Mouse (Mus musculus) CH12.LX (cell line): ENCODE data around the gene Fam229a. TPM values are rescaled to one million over a fixed set of nuclear protein-coding genes. Genes with fewer than 3 reads are reported as not detected.
"Not testable (repeated sequence)": the region's sequence is repeated elsewhere in the genome, so short reads cannot be mapped to it uniquely, and the experiment has no call there.

ENCODE experiments used
- DNase-seq: peaks from one replicate; pipeline ENCODE4 v3.0.0-alpha.2; 2013; ENCODE audit errors: extremely low read depth
- H3K27ac ChIP-seq: 2 replicates; pipeline ENCODE4 v1.5.1; 2012; ENCODE audit warnings: low read depth, mild to moderate bottlenecking, control low read depth, moderate library complexity; ENCODE audit not compliant: insufficient read depth
- H3K27me3 ChIP-seq: replicated peaks from 2 replicates; pipeline ENCODE3; 2012; ENCODE audit warnings: inconsistent platforms
- H3K36me3 ChIP-seq, 2 experiments: replicated peaks in 1 of 2; 2 replicates each; pipeline versions ENCODE3 to v1.6.1; 2012; ENCODE audit warnings: inconsistent platforms in 1 of 2, low read length in 1 of 2, mild to moderate bottlenecking in 1 of 2, mixed read lengths in 1 of 2, moderate library complexity in 1 of 2; ENCODE audit not compliant: control insufficient read depth in 1 of 2, insufficient read depth in 1 of 2
- H3K4me1 ChIP-seq, 2 experiments: 2 replicates each; pipeline ENCODE4 v1.6.1; 2012; ENCODE audit warnings: inconsistent platforms in 1 of 2, moderate library complexity in 1 of 2; ENCODE audit not compliant: insufficient read depth in 2 of 2, control insufficient read depth in 1 of 2
- H3K4me2 ChIP-seq: 2 replicates; pipeline ENCODE4 v1.6.1; 2012; ENCODE audit warnings: low read depth, mild to moderate bottlenecking, control low read depth; ENCODE audit not compliant: poor library complexity, insufficient read depth, severe bottlenecking
- H3K4me3 ChIP-seq, 3 experiments: fragments of 150-350 bp in 1 of 3; sonication (generic) in 1 of 3; replicated peaks in 1 of 3; 2 replicates each; pipeline versions ENCODE3 to v1.5.1; 2011 to 2012; ENCODE audit warnings: low read depth in 2 of 3, low read length in 2 of 3, mild to moderate bottlenecking in 2 of 3, moderate library complexity in 2 of 3, control low read depth in 1 of 3, improper control_type of control experiment in 1 of 3, inconsistent platforms in 1 of 3, mixed read lengths in 1 of 3; ENCODE audit not compliant: poor library complexity in 1 of 3
- H3K79me2 ChIP-seq: replicated peaks from 2 replicates; pipeline ENCODE4 v1.6.1; 2012; ENCODE audit warnings: mild to moderate bottlenecking, moderate library complexity; ENCODE audit not compliant: control insufficient read depth, poor library complexity, insufficient read depth, severe bottlenecking; ENCODE audit errors: extremely low read depth
- H3K9ac ChIP-seq: 2 replicates; pipeline ENCODE4 v1.6.1; 2012; ENCODE audit warnings: low read depth, mild to moderate bottlenecking, control low read depth, moderate library complexity; ENCODE audit not compliant: insufficient read depth
- H3K9me3 ChIP-seq: replicated peaks from 2 replicates; pipeline ENCODE3; 2012; ENCODE audit warnings: low read length, inconsistent platforms, mixed read lengths
- E2F4 ChIP-seq: IDR thresholded peaks from 2 replicates; pipeline ENCODE4 v1.6.1; 2011; ENCODE audit warnings: low read depth, low read length, improper control_type of control experiment; ENCODE audit not compliant: insufficient replicate concordance
- ETS1 ChIP-seq: conservative IDR thresholded peaks from 2 replicates; pipeline ENCODE4 v1.6.1; 2012; ENCODE audit warnings: low read depth, mild to moderate bottlenecking, inconsistent platforms, low read length, improper control_type of control experiment, moderate library complexity
- GABPA ChIP-seq: IDR thresholded peaks from 2 replicates; pipeline ENCODE4 v1.6.1; 2012; ENCODE audit warnings: low read depth, low read length, improper control_type of control experiment, inconsistent platforms; ENCODE audit not compliant: insufficient replicate concordance
- HCFC1 ChIP-seq: IDR thresholded peaks from 2 replicates; pipeline ENCODE4 v1.6.1; 2012; ENCODE audit warnings: low read depth, mild to moderate bottlenecking, inconsistent platforms, low read length, improper control_type of control experiment
- IRF4 ChIP-seq: IDR thresholded peaks from 2 replicates; pipeline ENCODE4 v1.6.1; 2014; ENCODE audit warnings: low read depth, mild to moderate bottlenecking, inconsistent platforms, low read length, improper control_type of control experiment
- KAT2A ChIP-seq: IDR thresholded peaks from 2 replicates; pipeline ENCODE4 v1.6.1; 2012; ENCODE audit warnings: low read length, improper control_type of control experiment, inconsistent platforms; ENCODE audit not compliant: insufficient replicate concordance
- MAZ ChIP-seq: IDR thresholded peaks from 2 replicates; pipeline ENCODE4 v1.6.1; 2012; ENCODE audit warnings: low read depth, mild to moderate bottlenecking, inconsistent platforms, low read length, improper control_type of control experiment, moderate library complexity
- MXI1 ChIP-seq: IDR thresholded peaks from 2 replicates; pipeline ENCODE4 v1.6.1; 2011; ENCODE audit warnings: mild to moderate bottlenecking, low read depth, low read length, improper control_type of control experiment
- NRF1 ChIP-seq: IDR thresholded peaks from 2 replicates; pipeline ENCODE4 v1.6.1; 2014; ENCODE audit warnings: low read depth, mild to moderate bottlenecking, inconsistent platforms, low read length, improper control_type of control experiment, moderate library complexity
- PAX5 ChIP-seq: IDR thresholded peaks from 2 replicates; pipeline ENCODE4 v1.6.1; 2012; ENCODE audit warnings: low read length, inconsistent platforms, mixed read lengths
- RCOR1 ChIP-seq: conservative IDR thresholded peaks from 2 replicates; pipeline ENCODE4 v1.6.1; 2012; ENCODE audit warnings: low read depth, mild to moderate bottlenecking, inconsistent platforms, low read length, improper control_type of control experiment
- SIN3A ChIP-seq: IDR thresholded peaks from 2 replicates; pipeline ENCODE4 v1.6.1; 2012; ENCODE audit warnings: low read length, improper control_type of control experiment, inconsistent platforms
- USF2 ChIP-seq: conservative IDR thresholded peaks from 2 replicates; pipeline ENCODE4 v1.6.1; 2011; ENCODE audit warnings: low read depth, low read length, improper control_type of control experiment
- ZMIZ1 ChIP-seq: IDR thresholded peaks from 2 replicates; pipeline ENCODE4 v1.6.1; 2012; ENCODE audit warnings: low read depth, mild to moderate bottlenecking, inconsistent platforms, low read length, improper control_type of control experiment
- ZNF384 ChIP-seq: IDR thresholded peaks from 2 replicates; pipeline ENCODE4 v1.6.1; 2012; ENCODE audit warnings: low read depth, low read length, improper control_type of control experiment, inconsistent platforms
- dilution Hi-C: fragments of 300-500 bp; cut with MboI; formaldehyde crosslinking; loops from 2 replicates; pipeline ENCODE4 v1.14.3; 2020; ENCODE audit warnings: low sequenced_read_pairs; ENCODE audit not compliant: extremely low pct_unique_long_range_greater_than_20kb, extremely low pct_ligation_motif_present
- in situ Hi-C: fragments of 300-500 bp; cut with MboI; formaldehyde crosslinking; loops from 3 replicates; pipeline ENCODE4 v1.14.3; 2019; ENCODE audit warnings: low sequenced_read_pairs, low pct_ligation_motif_present, low pct_unique_long_range_greater_than_20kb, mixed read lengths
- polyA plus RNA-seq: library from polyadenylated mRNA; unstranded; fragments of >175 nt; gene quantifications from 2 replicates; pipeline ENCODE4 v1.2.1, GENCODE M21; 2012; ENCODE audit warnings: low read depth; ENCODE audit not compliant: insufficient read length
- total RNA-seq, 2 experiments: library from RNA; depleted of rRNA; stranded (reverse); fragments of 300-350 nt in 1 of 2; fragments of >200 nt in 1 of 2; gene quantifications; 2 replicates each; pipeline ENCODE4 v1.2.3; 2012 to 2014

Gene Fam229a
- total and polyA plus RNA-seq, 3 experiments, result not detected

GRCm38 (mm10) chr4:129456126-129456525 is 34.9 kb upstream of the Fam229a start:
- Histone ChIP-seq H3K27ac (no peak overlapping the region), H3K9ac (no peak overlapping the region), H3K36me3 (no peaks in the 10 kb centered on the region), H3K4me1 (peaks cover 3 to 18% of the 10 kb centered on the region in 2 experiments), H3K79me2 (no peaks in the 10 kb centered on the region), H3K9me3 (no peaks in the 10 kb centered on the region), H3K27me3 (no peaks in the 10 kb centered on the region), H3K4me2 (no peak overlapping the region), H3K4me3 (no peak overlapping the region)
- dilution Hi-C loops, result no loop called here
- DNase-seq, result no peak
- TF ChIP-seq GABPA (no peak), MXI1 (no peak), SIN3A (no peak), HCFC1 (no peak), KAT2A (no peak), E2F4 (no peak), PAX5 (no peak), ZNF384 (no peak), ZMIZ1 (no peak), NRF1 (no peak), USF2 (no peak), ETS1 (no peak), RCOR1 (no peak), MAZ (no peak), IRF4 (no peak)
- in situ Hi-C loops, result loop anchor here (5.0 to 10.0 kb wide), 3 partner anchors 104 to 321 kb away; partner anchors contain the start of gene Fndc5

- H3K9me3 ChIP-seq, H3K4me3 ChIP-seq, H3K79me2 ChIP-seq, H3K4me2 ChIP-seq, H3K36me3 ChIP-seq, H3K9ac ChIP-seq, H3K27ac ChIP-seq, dilution Hi-C loops, H3K27me3 ChIP-seq, DNase-seq: not testable (repeated sequence)
- H3K4me1 ChIP-seq, result peaks cover 3 to 21% of the 10 kb centered on the region in 2 experiments
- in situ Hi-C loops, result loop anchor here (5.0 to 10.0 kb wide), 3 partner anchors 105 to 323 kb away; partner anchors contain the start of gene Fndc5
These were observed 33.7 kb upstream of the Fam229a start for GRCm38 (mm10) chr4:129457311-129457710.
